Mouse (Mus musculus) liver, postnatal 0 days (tissue): ENCODE results near the gene Cdrt4. TPM values are rescaled to one million over a fixed set of nuclear protein-coding genes. Genes with fewer than 3 reads are reported as not detected.

Experiments
- ATAC-seq: fragments of 200-750 bp; cut with Nextera tagmentation; 2 replicates; pipeline ENCODE4 v1.8.0; 2017; ENCODE audit warnings: mild to moderate bottlenecking, moderate library complexity
- DNase-seq: peaks from one replicate; pipeline ENCODE4 v3.0.0-alpha.2; 2016
- H3K27ac ChIP-seq: fragments of 300-500 bp; sonication (generic); 2 replicates; pipeline ENCODE4 v1.5.1; 2014; ENCODE audit warnings: antibody characterized with exemption, moderate library complexity, mild to moderate bottlenecking, low read depth
- H3K27me3 ChIP-seq: fragments of 300-500 bp; sonication (generic); 2 replicates; pipeline ENCODE4 v1.6.1; 2014; ENCODE audit warnings: low read length, control low read depth, mixed read lengths; ENCODE audit not compliant: insufficient read depth
- H3K36me3 ChIP-seq: fragments of 300-500 bp; sonication (generic); replicated peaks from 2 replicates; pipeline ENCODE4 v1.6.1; 2014; ENCODE audit warnings: mild to moderate bottlenecking, control low read depth, low read length, moderate library complexity, mixed read lengths; ENCODE audit not compliant: insufficient read depth
- H3K4me1 ChIP-seq: fragments of 300-500 bp; sonication (generic); 2 replicates; pipeline ENCODE4 v1.6.1; 2014; ENCODE audit warnings: antibody characterized with exemption, mild to moderate bottlenecking, control low read depth; ENCODE audit not compliant: insufficient read depth
- H3K4me2 ChIP-seq: fragments of 300-500 bp; sonication (generic); 2 replicates; pipeline ENCODE4 v1.6.1; 2014; ENCODE audit warnings: low read depth, mild to moderate bottlenecking, low read length, moderate library complexity, mixed read lengths
- H3K4me3 ChIP-seq: fragments of 300-500 bp; sonication (generic); 2 replicates; pipeline ENCODE4 v1.5.1; 2014; ENCODE audit warnings: low read depth, low read length
- H3K9ac ChIP-seq: fragments of 300-500 bp; sonication (generic); replicated peaks from 2 replicates; pipeline ENCODE4 v1.6.1; 2014; ENCODE audit warnings: mild to moderate bottlenecking, moderate library complexity
- H3K9me3 ChIP-seq: fragments of 300-500 bp; sonication (generic); 2 replicates; pipeline ENCODE4 v1.6.1; 2016; ENCODE audit warnings: mild to moderate bottlenecking, control low read depth, low read length, mixed read lengths
- CTCF ChIP-seq: sonication (generic); IDR thresholded peaks from 2 replicates; pipeline ENCODE4 v1.5.1; 2016; ENCODE audit warnings: antibody characterized with exemption, low read depth
- EP300 ChIP-seq: IDR thresholded peaks from 2 replicates; pipeline ENCODE4 v1.6.1; 2016; ENCODE audit warnings: antibody characterized with exemption, low read depth, mild to moderate bottlenecking
- WGBS: fragments of 180-500 bp; shearing (Covaris S2); extraction: QIAGEN DNeasy Blood & Tissue Kit; methylation state at CpG from one replicate; pipeline ENCODE4 v1.1.7; 2014; ENCODE audit not compliant: insufficient replicate concordance; 5-methylcytosine and 5-hydroxymethylcytosine counted together
- polyA plus RNA-seq: library from polyadenylated mRNA; unstranded; fragments of >200 nt; fragmentation: Nextera tagmentation; extraction: Ambion mirVana; gene quantifications from 2 replicates; pipeline ENCODE4 v1.2.1, GENCODE M21; 2015

The Cdrt4 gene
- polyA plus RNA-seq, 1 experiment from 2014 or later, result not detected

DNA sequence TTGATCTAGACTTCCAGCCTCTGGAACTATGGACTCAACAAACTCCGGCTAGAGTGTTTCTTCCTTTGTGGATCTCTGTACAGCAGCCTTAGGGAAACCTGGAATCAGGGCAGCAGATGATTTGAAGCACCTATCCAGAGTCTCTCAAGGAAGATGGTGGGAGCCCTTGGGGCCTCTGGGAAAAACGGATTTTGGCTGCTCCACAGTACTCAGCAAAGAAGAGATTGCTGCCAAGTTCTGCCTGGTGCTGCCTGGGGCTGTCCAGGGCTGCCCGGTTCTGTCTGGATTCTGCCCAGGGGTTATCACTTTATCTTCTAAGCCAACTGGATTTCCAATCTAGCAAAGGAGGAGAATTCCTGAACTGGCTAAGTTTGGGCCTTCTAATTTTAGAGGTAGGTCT lies 58.8 kb downstream of the Cdrt4 start:
- Histone ChIP-seq H3K4me1 (no peaks in the 10 kb centered on the region), H3K27me3 (no peaks in the 10 kb centered on the region), H3K27ac (no peak overlapping the region), H3K4me2 (no peak overlapping the region), H3K4me3 (no peak overlapping the region), H3K9me3 (no peaks in the 10 kb centered on the region), H3K9ac (no peak overlapping the region), H3K36me3 (no peaks in the 10 kb centered on the region)
- ATAC-seq (no peak), DNase-seq (no peak)
- TF ChIP-seq EP300 (no peak), CTCF (no peak)
- 58% methylated on average over 3 of the region's 3 CpGs for WGBS

- TF ChIP-seq EP300, result no peak
- TF ChIP-seq CTCF, result no peak
- Histone ChIP-seq H3K27ac (no peak overlapping the region), H3K4me2 (no peak overlapping the region), H3K27me3 (no peaks in the 10 kb centered on the region), H3K9me3 (no peaks in the 10 kb centered on the region), H3K36me3 (no peaks in the 10 kb centered on the region), H3K9ac (no peak overlapping the region), H3K4me3 (no peak overlapping the region), H3K4me1 (0 out of 2 replicates have a peak, but pooled peaks cover 2% of the 10 kb centered on the region)
- DNase-seq (no peak), ATAC-seq (no peak)
- WGBS, result 84% methylated on average over 6 of the region's 6 CpGs
These were observed 66.5 kb downstream of the Cdrt4 start for GRCm38 (mm10) chr11:63017327-63018082.

- WGBS, result 76% methylated on average over 6 of the region's 6 CpGs
- Histone ChIP-seq H3K27me3 (no peaks in the 10 kb centered on the region), H3K4me3 (no peak overlapping the region), H3K4me2 (no peak overlapping the region), H3K9me3 (no peaks in the 10 kb centered on the region), H3K9ac (no peak overlapping the region), H3K27ac (no peak overlapping the region), H3K36me3 (no peaks in the 10 kb centered on the region), H3K4me1 (0 out of 2 replicates have a peak, but pooled peaks cover 2% of the 10 kb centered on the region)
- DNase-seq, result no peak
- no peak for ATAC-seq
- TF ChIP-seq EP300 (no peak), CTCF (no peak)
These were observed 67.2 kb downstream of the Cdrt4 start for GRCm38 (mm10) chr11:63018083-63018622.

- no peaks in the 10 kb centered on the region for H3K27me3 ChIP-seq
- ATAC-seq, result no peak
- TF ChIP-seq CTCF (no peak), EP300 (no peak)
- no peak overlapping the region for H3K4me2 ChIP-seq
- no peak overlapping the region for H3K27ac ChIP-seq
- no peak overlapping the region for H3K4me3 ChIP-seq
- H3K4me1 ChIP-seq, result 0 out of 2 replicates have a peak, but pooled peaks cover 2% of the 10 kb centered on the region
- H3K36me3 ChIP-seq, result no peaks in the 10 kb centered on the region
- DNase-seq, result no peak
- no peaks in the 10 kb centered on the region for H3K9me3 ChIP-seq
- H3K9ac ChIP-seq, result no peak overlapping the region
These were observed 69.6 kb downstream of the Cdrt4 start for GRCm38 (mm10) chr11:63020633-63021032.

- WGBS, result 66% methylated on average over 5 of the region's 5 CpGs
- Histone ChIP-seq H3K4me3 (no peak overlapping the region), H3K4me1 (0 out of 2 replicates have a peak, but pooled peaks cover 2% of the 10 kb centered on the region), H3K27ac (no peak overlapping the region), H3K9ac (no peak overlapping the region), H3K27me3 (no peaks in the 10 kb centered on the region), H3K4me2 (no peak overlapping the region), H3K36me3 (no peaks in the 10 kb centered on the region), H3K9me3 (no peaks in the 10 kb centered on the region)
- peak; percentile 65; the same call in 1 of the 2 replicates for ATAC-seq
- peak; percentile 21 for DNase-seq
- TF ChIP-seq CTCF, result no peak
- no peak for TF ChIP-seq EP300
These were observed 70.3 kb downstream of the Cdrt4 start for GRCm38 (mm10) chr11:63021141-63021806.

DNA sequence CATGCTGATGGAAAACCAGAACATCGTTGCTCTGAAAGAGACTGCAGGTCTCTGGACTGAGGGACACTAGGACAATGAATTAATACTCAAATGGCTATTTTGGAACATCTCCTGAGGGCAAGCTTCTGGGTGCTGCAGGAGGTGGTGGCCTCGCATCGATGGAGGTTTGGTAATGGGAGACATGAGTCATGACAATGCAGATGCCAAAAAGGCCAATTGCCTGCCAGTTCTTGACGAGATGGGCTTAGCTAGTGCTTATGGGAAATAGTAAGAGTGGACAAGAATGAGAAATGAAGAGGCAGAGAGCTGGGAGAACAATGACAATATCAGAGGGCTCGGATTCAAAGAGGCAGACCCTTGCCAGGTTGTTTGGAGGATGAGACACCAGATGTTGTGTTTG lies 72.5 kb downstream of the Cdrt4 start:
- Histone ChIP-seq H3K9ac (no peak overlapping the region), H3K4me2 (no peak overlapping the region), H3K9me3 (no peaks in the 10 kb centered on the region), H3K4me1 (0 out of 2 replicates have a peak, but pooled peaks cover 2% of the 10 kb centered on the region), H3K27me3 (no peaks in the 10 kb centered on the region), H3K27ac (no peak overlapping the region), H3K4me3 (no peak overlapping the region), H3K36me3 (no peaks in the 10 kb centered on the region)
- no peak for TF ChIP-seq EP300
- no peak for TF ChIP-seq CTCF
- ATAC-seq (no peak), DNase-seq (no peak)
- 66% methylated on average over 5 of the region's 5 CpGs for WGBS
